Comparison of ENCODE assay signal across 8 mouse cellular contexts in genomic region chr16:33261584-33262061, GRCm38 (mm10). TPM values are rescaled to one million over a fixed set of nuclear protein-coding genes. Genes with fewer than 3 reads are reported as not detected.
DNase-seq lines count a peak whose midpoint lies in the region; ATAC-seq and TF ChIP-seq lines count a peak whose summit lies in the region.

No protein-coding gene starts in this region.

- 8% methylated on average over 2 of the region's 2 CpGs for WGBS in liver, embryonic 15.5 days (ENCODE audit: insufficient replicate concordance)
- WGBS in stomach, embryonic 14.5 days: 65% methylated on average over 2 of the region's 2 CpGs

- DNase-seq in spleen, postnatal 36 days (ENCODE audit: low spot score in 2 of 2): peak; percentile 27 to 38
- DNase-seq in spleen, adult 12 weeks (ENCODE audit: low spot score): no peak
- DNase-seq in frontal cortex, adult 2 months (ENCODE audit: extremely low spot score in 1 of 2, low spot score in 1 of 2): no peak
- DNase-seq in ovary, postnatal 36 days (ENCODE audit: low spot score): no peak
- DNase-seq in urinary bladder, postnatal 4 days (ENCODE audit: low spot score in 2 of 2): no peak

- 0 out of 2 replicates have a peak overlapping the region, but pooled peaks have one; percentile 22 for H3K27ac ChIP-seq in embryonic fibroblast, embryonic 13.5 days (ENCODE audit: insufficient read depth, low read length)
- H3K27ac ChIP-seq in liver, embryonic 15.5 days (replicated peaks): no peak overlapping the region
- peak overlapping the region; percentile 52; the same call in 1 of the 2 replicates for H3K27ac ChIP-seq in stomach, embryonic 14.5 days (ENCODE audit: low read length)

- H3K9me3 ChIP-seq in liver, embryonic 15.5 days (replicated peaks): no peaks in the 10 kb centered on the region
- H3K9me3 ChIP-seq in stomach, embryonic 14.5 days (ENCODE audit: control insufficient read depth, low read depth, low read length): no peaks in the 10 kb centered on the region

- TF ChIP-seq POLR2A in embryonic fibroblast, embryonic 13.5 days (IDR thresholded peaks at IDR 0.05; ENCODE audit: low read depth, low read length): no peak

- H3K4me2 ChIP-seq in liver, embryonic 15.5 days: no peak overlapping the region
- H3K4me2 ChIP-seq in stomach, embryonic 14.5 days (replicated peaks; ENCODE audit: low read depth, low read length): no peak overlapping the region

- peaks cover 22% of the 10 kb centered on the region for H3K36me3 ChIP-seq in liver, embryonic 15.5 days (replicated peaks)
- H3K36me3 ChIP-seq in stomach, embryonic 14.5 days (ENCODE audit: control insufficient read depth, insufficient read depth, low read length): peaks cover 13% of the 10 kb centered on the region; the same call in 1 of the 2 replicates

- no peak overlapping the region for H3K4me3 ChIP-seq in embryonic fibroblast, embryonic 13.5 days (ENCODE audit: insufficient read depth, low read length)
- H3K4me3 ChIP-seq in liver, embryonic 15.5 days (replicated peaks): no peak overlapping the region
- no peak overlapping the region for H3K4me3 ChIP-seq in stomach, embryonic 14.5 days (ENCODE audit: low read depth, low read length)

- no peak overlapping the region for H3K9ac ChIP-seq in liver, embryonic 15.5 days
- no peak overlapping the region for H3K9ac ChIP-seq in stomach, embryonic 14.5 days (replicated peaks; ENCODE audit: low read depth, low read length)

- peak; percentile 31; the same call in 1 of the 2 replicates for ATAC-seq in liver, embryonic 15.5 days (ENCODE audit: insufficient read depth)
- no peak for ATAC-seq in stomach, embryonic 14.5 days (ENCODE audit: insufficient number of reproducible peaks, insufficient read depth, low FRiP score, low read depth)

- H3K4me1 ChIP-seq in embryonic fibroblast, embryonic 13.5 days (ENCODE audit: control insufficient read depth, insufficient read depth, low read length): peaks cover 8% of the 10 kb centered on the region
- peaks cover 22% of the 10 kb centered on the region for H3K4me1 ChIP-seq in liver, embryonic 15.5 days (replicated peaks)
- H3K4me1 ChIP-seq in stomach, embryonic 14.5 days (ENCODE audit: control insufficient read depth, insufficient read depth, low read length): peaks cover 16% of the 10 kb centered on the region; the same call in 1 of the 2 replicates

- no peak for TF ChIP-seq CTCF in embryonic fibroblast, embryonic 13.5 days (IDR thresholded peaks at IDR 0.05; ENCODE audit: borderline replicate concordance, insufficient read depth, low read length)

- no peaks in the 10 kb centered on the region for H3K27me3 ChIP-seq in liver, embryonic 15.5 days
- no peaks in the 10 kb centered on the region for H3K27me3 ChIP-seq in stomach, embryonic 14.5 days (ENCODE audit: control insufficient read depth, insufficient read depth, low read length)

RNA-seq across cellular contexts. Expression of gene Snx4, which starts 10.4 kb away (rescaled TPM):
- polyA plus RNA-seq in embryonic fibroblast, embryonic 13.5 days (2011; ENCODE audit: insufficient read length, low read depth, missing spikeins): 105 and 107 TPM in 2 replicates
- polyA plus RNA-seq in liver, embryonic 15.5 days (2015; fragmentation: Nextera tagmentation; extraction: Ambion mirVana): 21.8 and 22.5 TPM in 2 replicates
- 79.6 and 82.7 TPM in 2 replicates for polyA plus RNA-seq in stomach, embryonic 14.5 days (2014; fragmentation: Nextera tagmentation; extraction: Ambion mirVana)
- 28.1 and 31.4 TPM in 2 replicates for polyA plus RNA-seq in frontal cortex, adult 2 months (2012; rRNA removed)

Comparison
In these comparisons a context has a peak if more than half of its experiments do, and no peak if none do; other contexts are left out.
1. DNase-seq: peak in spleen, postnatal 36 days (2 of 2); none in spleen, adult 12 weeks (single experiment), frontal cortex, adult 2 months (0 of 2), ovary, postnatal 36 days (single experiment) and urinary bladder, postnatal 4 days (0 of 2).